ENCODE assay signal across 17 mouse cellular contexts in the genomic region with DNA sequence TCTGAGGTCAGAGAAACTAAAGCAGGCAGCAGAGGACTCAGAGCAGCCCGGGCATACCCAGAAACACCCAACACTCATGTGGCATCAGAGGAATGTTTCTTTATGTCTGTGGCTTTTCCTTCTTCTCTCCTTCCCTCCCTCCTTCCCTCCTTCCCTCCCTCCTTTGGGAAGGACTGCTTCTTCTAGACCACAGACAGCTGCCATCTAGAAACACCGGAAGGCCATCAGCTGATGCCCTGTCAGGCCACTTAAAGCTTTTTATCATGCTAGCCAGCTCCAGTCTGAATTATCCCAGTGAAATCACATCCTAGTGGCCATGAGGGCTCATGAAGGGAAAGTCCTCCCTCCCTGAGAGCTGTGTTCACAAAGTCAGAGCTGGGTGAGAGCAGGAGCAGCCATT. TPM values are rescaled to one million over a fixed set of nuclear protein-coding genes. Genes with fewer than 3 reads are reported as not detected.
"Had no signal": no experiment of that assay in that cellular context is flagged by ENCODE, and none has a peak within 500 bp of the region (broad histone marks: within the 10 kb centered on the region; RNA-seq: fewer than 3 reads in every experiment).

No protein-coding gene starts in this region.

- DNase-seq: lung, adult 18-20 months; lung, embryonic 14.5 days; lung, postnatal 10 days; lung, postnatal 4 days; midbrain, embryonic 14.5 days; right cerebral cortex, postnatal 14 days; spleen, adult 18-20 months; thymus, adult 18-20 months; thymus, postnatal 14 days; thymus, postnatal 36 days had no signal

- H3K9me3 ChIP-seq: midbrain, embryonic 10.5 days; midbrain, embryonic 12.5 days; neural tube, embryonic 12.5 days had no signal

- H3K4me2 ChIP-seq: lung, embryonic 14.5 days; midbrain, embryonic 12.5 days; neural tube, embryonic 12.5 days had no signal

- H3K9ac ChIP-seq: lung, embryonic 14.5 days; midbrain, embryonic 12.5 days; neural tube, embryonic 12.5 days had no signal

- H3K27me3 ChIP-seq: midbrain, embryonic 12.5 days; neural tube, embryonic 12.5 days had no signal

- ATAC-seq: midbrain, embryonic 16.5 days had no signal

- H3K4me3 ChIP-seq: midbrain, embryonic 10.5 days; midbrain, embryonic 12.5 days; neural tube, embryonic 12.5 days had no signal

- H3K4me1 ChIP-seq: midbrain, embryonic 10.5 days; midbrain, embryonic 12.5 days; neural tube, embryonic 12.5 days had no signal

- H3K27ac ChIP-seq: midbrain, embryonic 10.5 days; midbrain, embryonic 12.5 days; neural tube, embryonic 12.5 days had no signal

- H3K36me3 ChIP-seq: midbrain, embryonic 10.5 days; midbrain, embryonic 12.5 days; neural tube, embryonic 12.5 days had no signal

RNA-seq across cellular contexts. Expression of gene Slco2a1, which starts 52.1 kb away (rescaled TPM):
- total RNA-seq: megakaryocyte, adult 5-6 weeks; megakaryocyte-erythroid progenitor cell, adult 5-6 weeks; neutrophil, adult 5-6 weeks had no signal
